Mouse (Mus musculus): ENCODE results near the gene Prkaa2. TPM values are rescaled to one million over a fixed set of nuclear protein-coding genes. Genes with fewer than 3 reads are reported as not detected.

Prkaa2 gene
- total and polyA plus RNA-seq, 3 experiments, result not detected

- TF ChIP-seq NELFE (IDR thresholded peaks at IDR 0.05; ENCODE audit: low read depth, low read length), result no peak
- no peak for DNase-seq (ENCODE audit: low read depth, low spot score)
- Histone ChIP-seq H3K79me2 (ENCODE audit: control insufficient read depth, insufficient read depth, low read length, poor library complexity) (no peaks in the 10 kb centered on the region), H3K4me3 (ENCODE audit: control insufficient read depth in 1 of 2, insufficient read depth in 1 of 2, low read depth in 2 of 2, low read length in 2 of 2) (no peak overlapping the region), H3K27me3 (ENCODE audit: control insufficient read depth in 1 of 2, insufficient read depth in 2 of 2, low read length in 2 of 2) (no peaks in the 10 kb centered on the region), H3K27ac (ENCODE audit: control insufficient read depth, low read depth, low read length) (no peak overlapping the region), H3K9me3 (replicated peaks; ENCODE audit: insufficient read depth, low read length) (no peaks in the 10 kb centered on the region), H3K9ac (ENCODE audit: control insufficient read depth, low read depth, low read length, poor library complexity, severe bottlenecking) (no peak overlapping the region), H3K36me3 (ENCODE audit: control insufficient read depth in 1 of 2, insufficient read depth in 2 of 2, low read length in 2 of 2) (no peaks in the 10 kb centered on the region), H3K4me1 (ENCODE audit: control insufficient read depth in 1 of 2, insufficient read depth in 2 of 2, low read length in 2 of 2) (no peaks in the 10 kb centered on the region)
Observed at GRCm38 (mm10) chr4:105113042-105113441, 3.4 kb upstream of the Prkaa2 start.

- H3K27me3 ChIP-seq (ENCODE audit: control insufficient read depth in 1 of 2, insufficient read depth in 2 of 2, low read length in 2 of 2), result no peaks in the 10 kb centered on the region
- no peak overlapping the region for H3K4me3 ChIP-seq (ENCODE audit: control insufficient read depth in 1 of 2, insufficient read depth in 1 of 2, low read depth in 2 of 2, low read length in 2 of 2)
- no peaks in the 10 kb centered on the region for H3K4me1 ChIP-seq (ENCODE audit: control insufficient read depth in 1 of 2, insufficient read depth in 2 of 2, low read length in 2 of 2)
- no peak for DNase-seq (ENCODE audit: low read depth, low spot score)
- no peak overlapping the region for H3K27ac ChIP-seq (ENCODE audit: control insufficient read depth, low read depth, low read length)
- H3K79me2 ChIP-seq (ENCODE audit: control insufficient read depth, insufficient read depth, low read length, poor library complexity), result no peaks in the 10 kb centered on the region
- TF ChIP-seq MAZ (IDR thresholded peaks at IDR 0.05; ENCODE audit: low read depth, low read length), result no peak
- H3K9me3 ChIP-seq (replicated peaks; ENCODE audit: insufficient read depth, low read length), result no peaks in the 10 kb centered on the region
- no peak overlapping the region for H3K9ac ChIP-seq (ENCODE audit: control insufficient read depth, low read depth, low read length, poor library complexity, severe bottlenecking)
- H3K36me3 ChIP-seq (ENCODE audit: control insufficient read depth in 1 of 2, insufficient read depth in 2 of 2, low read length in 2 of 2), result no peaks in the 10 kb centered on the region
Observed at GRCm38 (mm10) chr4:105111770-105112169, 2.1 kb upstream of the Prkaa2 start.

GRCm38 (mm10) chr4:105110684-105111035 is 970 bp upstream of the Prkaa2 start:
- Histone ChIP-seq H3K27ac (ENCODE audit: control insufficient read depth, low read depth, low read length) (no peak overlapping the region), H3K4me1 (ENCODE audit: control insufficient read depth in 1 of 2, insufficient read depth in 2 of 2, low read length in 2 of 2) (no peaks in the 10 kb centered on the region), H3K79me2 (ENCODE audit: control insufficient read depth, insufficient read depth, low read length, poor library complexity) (no peaks in the 10 kb centered on the region), H3K9ac (ENCODE audit: control insufficient read depth, low read depth, low read length, poor library complexity, severe bottlenecking) (no peak overlapping the region), H3K4me3 (ENCODE audit: control insufficient read depth in 1 of 2, insufficient read depth in 1 of 2, low read depth in 2 of 2, low read length in 2 of 2) (no peak overlapping the region), H3K36me3 (ENCODE audit: control insufficient read depth in 1 of 2, insufficient read depth in 2 of 2, low read length in 2 of 2) (no peaks in the 10 kb centered on the region), H3K27me3 (ENCODE audit: control insufficient read depth in 1 of 2, insufficient read depth in 2 of 2, low read length in 2 of 2) (no peaks in the 10 kb centered on the region), H3K9me3 (replicated peaks; ENCODE audit: insufficient read depth, low read length) (no peaks in the 10 kb centered on the region)
- no peak for DNase-seq (ENCODE audit: low read depth, low spot score)
- TF ChIP-seq RAD21 (IDR thresholded peaks at IDR 0.05; ENCODE audit: low read depth, low read length) (no peak), GABPA (IDR thresholded peaks at IDR 0.05; ENCODE audit: low read depth, low read length) (no peak), MAZ (IDR thresholded peaks at IDR 0.05; ENCODE audit: low read depth, low read length) (no peak), CTCF (IDR thresholded peaks at IDR 0.05 in 2 of 3, conservative IDR thresholded peaks at IDR 0.05 in 1 of 3; ENCODE audit: control insufficient read depth in 1 of 3, insufficient read depth in 1 of 3, low read depth in 2 of 3, low read length in 3 of 3, poor library complexity in 1 of 3, severe bottlenecking in 1 of 3) (no peak), SIN3A (IDR thresholded peaks at IDR 0.05; ENCODE audit: low read length) (no peak), HCFC1 (IDR thresholded peaks at IDR 0.05; ENCODE audit: low read depth, low read length) (no peak), TBP (IDR thresholded peaks at IDR 0.05; ENCODE audit: low read depth, low read length) (no peak)

- Histone ChIP-seq H3K27me3 (ENCODE audit: control insufficient read depth in 1 of 2, insufficient read depth in 2 of 2, low read length in 2 of 2) (no peaks in the 10 kb centered on the region), H3K4me1 (ENCODE audit: control insufficient read depth in 1 of 2, insufficient read depth in 2 of 2, low read length in 2 of 2) (no peaks in the 10 kb centered on the region), H3K9ac (ENCODE audit: control insufficient read depth, low read depth, low read length, poor library complexity, severe bottlenecking) (no peak overlapping the region), H3K9me3 (replicated peaks; ENCODE audit: insufficient read depth, low read length) (no peaks in the 10 kb centered on the region), H3K79me2 (ENCODE audit: control insufficient read depth, insufficient read depth, low read length, poor library complexity) (no peaks in the 10 kb centered on the region), H3K36me3 (ENCODE audit: control insufficient read depth in 1 of 2, insufficient read depth in 2 of 2, low read length in 2 of 2) (no peaks in the 10 kb centered on the region), H3K27ac (ENCODE audit: control insufficient read depth, low read depth, low read length) (no peak overlapping the region), H3K4me3 (ENCODE audit: control insufficient read depth in 1 of 2, insufficient read depth in 1 of 2, low read depth in 2 of 2, low read length in 2 of 2) (no peak overlapping the region)
- no peak for DNase-seq (ENCODE audit: low read depth, low spot score)
- no peak for TF ChIP-seq HCFC1 (IDR thresholded peaks at IDR 0.05; ENCODE audit: low read depth, low read length)
- no peak for TF ChIP-seq RAD21 (IDR thresholded peaks at IDR 0.05; ENCODE audit: low read depth, low read length)
- TF ChIP-seq MYC (IDR thresholded peaks at IDR 0.05; ENCODE audit: low read depth, low read length), result no peak
- TF ChIP-seq USF2 (IDR thresholded peaks at IDR 0.05; ENCODE audit: borderline replicate concordance in 1 of 2, insufficient read depth in 1 of 2, low read depth in 1 of 2, low read length in 2 of 2), result no peak
- TF ChIP-seq MXI1 (IDR thresholded peaks at IDR 0.05; ENCODE audit: low read depth, low read length), result no peak
- no peak for TF ChIP-seq ELF1 (IDR thresholded peaks at IDR 0.05; ENCODE audit: low read depth, low read length)
- no peak for TF ChIP-seq UBTF (IDR thresholded peaks at IDR 0.05; ENCODE audit: borderline replicate concordance, insufficient read depth, low read depth, low read length)
- TF ChIP-seq CTCF (IDR thresholded peaks at IDR 0.05 in 2 of 3, conservative IDR thresholded peaks at IDR 0.05 in 1 of 3; ENCODE audit: control insufficient read depth in 1 of 3, insufficient read depth in 1 of 3, low read depth in 2 of 3, low read length in 3 of 3, poor library complexity in 1 of 3, severe bottlenecking in 1 of 3), result no peak
- no peak for TF ChIP-seq BHLHE40 (IDR thresholded peaks at IDR 0.05; ENCODE audit: borderline replicate concordance, low read depth, low read length)
- TF ChIP-seq NRF1 (IDR thresholded peaks at IDR 0.05; ENCODE audit: insufficient read depth, low read depth, low read length, poor library complexity, severe bottlenecking), result no peak
- TF ChIP-seq KAT2A (conservative IDR thresholded peaks at IDR 0.05; ENCODE audit: low read depth, low read length), result no peak
- TF ChIP-seq ZNF384 (IDR thresholded peaks at IDR 0.05; ENCODE audit: low read depth, low read length), result no peak
- TF ChIP-seq RCOR1 (IDR thresholded peaks at IDR 0.05; ENCODE audit: low read depth, low read length), result no peak
Observed at GRCm38 (mm10) chr4:105109990-105110683, 447 bp upstream of the Prkaa2 start.
